Mouse (Mus musculus) limb, embryonic 10.5 days (tissue): Measurements from ENCODE around the gene Ap2a1. TPM values are rescaled to one million over a fixed set of nuclear protein-coding genes. Genes with fewer than 3 reads are reported as not detected.
A peak's percentile ranks its signal among the peaks of the same experiment; 100 is the strongest.

Experiments used
- DNase-seq: peaks from one replicate; pipeline ENCODE4 v3.0.0-alpha.2; 2017; ENCODE audit warnings: low spot score
- H3K27ac ChIP-seq: fragments of 300-500 bp; sonication (generic); 2 replicates; pipeline ENCODE4 v1.5.1; 2016; ENCODE audit warnings: mild to moderate bottlenecking
- H3K27me3 ChIP-seq: fragments of 300-500 bp; sonication (generic); 2 replicates; pipeline ENCODE4 v1.6.1; 2016; ENCODE audit warnings: low read depth, mild to moderate bottlenecking; ENCODE audit not compliant: poor library complexity, severe bottlenecking
- H3K36me3 ChIP-seq: fragments of 300-500 bp; sonication (generic); 2 replicates; pipeline ENCODE4 v1.6.1; 2016; ENCODE audit warnings: mild to moderate bottlenecking, moderate library complexity
- H3K4me1 ChIP-seq: fragments of 300-500 bp; sonication (generic); 2 replicates; pipeline ENCODE4 v1.6.1; 2016
- H3K4me3 ChIP-seq: fragments of 300-500 bp; sonication (generic); 2 replicates; pipeline ENCODE4 v1.5.1; 2016; ENCODE audit warnings: mild to moderate bottlenecking, moderate library complexity
- H3K9me3 ChIP-seq: fragments of 300-500 bp; sonication (generic); replicated peaks from 2 replicates; pipeline ENCODE4 v1.6.1; 2016; ENCODE audit warnings: mild to moderate bottlenecking
- WGBS: fragments of 180-500 bp; shearing (Covaris S2); methylation state at CpG from one replicate; pipeline ENCODE4 v1.1.7; 2016; 5-methylcytosine and 5-hydroxymethylcytosine counted together
- polyA plus RNA-seq: library from polyadenylated mRNA; unstranded; fragments of >200 nt; fragmentation: Nextera tagmentation; extraction: Ambion mirVana; gene quantifications from 2 replicates; pipeline ENCODE4 v1.2.1, GENCODE M21; 2016

Gene Ap2a1
- polyA plus RNA-seq, 1 experiment from 2014 or later: 85.3 TPM

DNA sequence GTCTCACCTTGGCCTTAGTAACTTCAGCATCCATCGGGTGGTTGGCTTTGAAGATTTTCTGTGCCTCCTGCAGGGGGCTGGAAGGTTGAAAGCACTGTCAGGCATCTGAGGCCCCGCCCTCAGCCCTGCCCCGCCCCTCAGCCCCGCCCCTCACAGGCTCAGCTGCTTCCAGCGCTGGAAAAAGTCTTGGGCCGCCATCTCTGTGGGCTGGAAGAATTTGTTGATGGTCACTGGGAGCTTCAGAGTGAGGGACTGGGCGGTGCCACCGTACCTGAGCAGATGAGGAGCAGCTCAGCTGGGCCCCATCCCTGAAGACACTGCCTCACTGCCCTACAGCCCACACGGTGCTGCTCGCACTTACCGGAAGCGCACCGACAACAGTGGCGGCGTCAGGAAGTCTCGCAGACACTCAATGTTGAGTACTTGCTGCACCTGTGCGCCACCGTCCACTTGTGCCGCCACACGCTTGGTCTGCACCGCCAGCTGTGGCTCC is 28.0 kb downstream of the Ap2a1 start:
- Histone ChIP-seq H3K27ac (peak overlapping the region; percentile 71), H3K27me3 (no peaks in the 10 kb centered on the region), H3K9me3 (no peaks in the 10 kb centered on the region), H3K4me3 (peak overlapping the region; percentile 44), H3K4me1 (peaks cover 37% of the 10 kb centered on the region), H3K36me3 (peaks cover 81% of the 10 kb centered on the region)
- WGBS: 18% methylated on average over 21 of the region's 21 CpGs
- DNase-seq: peak; percentile 85

DNA sequence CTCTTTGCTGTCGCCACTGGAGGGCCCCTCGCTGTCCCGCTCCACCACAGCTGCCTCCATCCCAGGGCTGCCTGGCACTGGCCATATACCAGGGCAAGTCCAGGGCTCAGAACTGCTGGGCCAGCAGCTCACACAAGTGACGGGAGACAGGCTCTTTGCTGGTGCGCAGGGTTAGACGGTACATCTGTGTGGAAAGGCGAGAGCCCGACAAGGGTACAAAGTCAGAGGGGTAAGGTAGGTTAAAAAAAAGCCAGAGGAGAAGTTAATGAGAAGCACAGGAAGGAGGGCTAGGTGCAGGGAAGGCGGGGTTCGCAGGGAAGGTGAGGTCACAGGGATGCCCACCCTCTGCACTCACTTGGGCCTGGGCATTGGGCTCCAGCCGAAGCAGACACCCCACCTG is 28.7 kb downstream of the Ap2a1 start:
- Histone ChIP-seq H3K27ac (0 out of 2 replicates have a peak overlapping the region, but pooled peaks have one; percentile 71), H3K36me3 (peaks cover 74% of the 10 kb centered on the region), H3K4me3 (no peak overlapping the region), H3K27me3 (no peaks in the 10 kb centered on the region), H3K9me3 (no peaks in the 10 kb centered on the region), H3K4me1 (peaks cover 40% of the 10 kb centered on the region)
- 85% methylated on average over 11 of the region's 11 CpGs for WGBS
- DNase-seq: no peak

DNA sequence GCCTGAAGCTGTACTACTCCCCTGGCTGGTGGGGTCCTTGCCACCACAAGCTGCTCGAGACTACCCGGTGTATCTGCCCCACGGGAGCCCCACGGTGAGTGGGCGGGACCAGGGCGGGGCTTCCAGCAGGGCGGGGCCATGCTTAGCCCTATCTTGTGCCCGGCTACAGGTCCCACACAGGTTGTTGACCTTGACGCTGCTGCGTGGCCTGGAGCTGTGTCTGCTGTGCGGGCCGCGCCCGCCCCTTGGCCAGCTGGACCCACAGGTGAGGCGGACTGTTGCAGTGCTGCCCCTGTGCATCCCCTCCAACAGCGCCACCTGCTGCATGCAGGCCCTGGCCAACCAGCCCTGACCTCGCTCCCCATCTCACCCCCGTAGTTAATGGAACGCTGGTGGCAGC is 30.7 kb downstream of the Ap2a1 start:
- no peaks in the 10 kb centered on the region for H3K9me3 ChIP-seq
- no peaks in the 10 kb centered on the region for H3K27me3 ChIP-seq
- whole genome bisulfite sequencing: 36% methylated on average over 19 of the region's 19 CpGs
- peak; percentile 47 for DNase-seq
- peaks cover 54% of the 10 kb centered on the region for H3K36me3 ChIP-seq
- peak overlapping the region; percentile 3 for H3K27ac ChIP-seq
- H3K4me1 ChIP-seq: peaks cover 48% of the 10 kb centered on the region
- peak overlapping the region; percentile 13 for H3K4me3 ChIP-seq

DNA sequence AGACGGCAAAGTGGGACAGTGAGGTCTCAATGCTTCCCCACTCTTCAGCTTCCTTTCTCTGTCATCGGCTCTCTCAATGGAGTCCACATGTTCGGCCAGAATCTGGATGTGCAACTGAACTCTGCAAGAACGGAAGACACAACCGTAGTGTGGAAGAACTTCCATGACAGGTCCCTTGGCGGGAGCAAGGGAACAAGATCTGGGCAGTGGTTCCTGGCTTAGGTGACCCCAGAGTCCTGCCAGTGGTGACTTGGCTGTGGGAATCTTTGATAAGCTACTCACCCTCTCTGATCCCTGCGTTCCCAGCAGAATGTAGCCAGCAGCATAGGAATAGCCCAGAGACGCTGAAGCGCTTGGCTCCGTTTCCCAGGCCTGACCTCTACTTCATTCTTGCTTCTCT is 32.8 kb downstream of the Ap2a1 start:
- Histone ChIP-seq H3K4me1 (peaks cover 50% of the 10 kb centered on the region), H3K27ac (peak overlapping the region; percentile 91), H3K36me3 (peaks cover 37% of the 10 kb centered on the region), H3K9me3 (no peaks in the 10 kb centered on the region), H3K27me3 (no peaks in the 10 kb centered on the region), H3K4me3 (peak overlapping the region; percentile 66)
- WGBS: 52% methylated on average over 10 of the region's 10 CpGs
- no peak for DNase-seq

DNA sequence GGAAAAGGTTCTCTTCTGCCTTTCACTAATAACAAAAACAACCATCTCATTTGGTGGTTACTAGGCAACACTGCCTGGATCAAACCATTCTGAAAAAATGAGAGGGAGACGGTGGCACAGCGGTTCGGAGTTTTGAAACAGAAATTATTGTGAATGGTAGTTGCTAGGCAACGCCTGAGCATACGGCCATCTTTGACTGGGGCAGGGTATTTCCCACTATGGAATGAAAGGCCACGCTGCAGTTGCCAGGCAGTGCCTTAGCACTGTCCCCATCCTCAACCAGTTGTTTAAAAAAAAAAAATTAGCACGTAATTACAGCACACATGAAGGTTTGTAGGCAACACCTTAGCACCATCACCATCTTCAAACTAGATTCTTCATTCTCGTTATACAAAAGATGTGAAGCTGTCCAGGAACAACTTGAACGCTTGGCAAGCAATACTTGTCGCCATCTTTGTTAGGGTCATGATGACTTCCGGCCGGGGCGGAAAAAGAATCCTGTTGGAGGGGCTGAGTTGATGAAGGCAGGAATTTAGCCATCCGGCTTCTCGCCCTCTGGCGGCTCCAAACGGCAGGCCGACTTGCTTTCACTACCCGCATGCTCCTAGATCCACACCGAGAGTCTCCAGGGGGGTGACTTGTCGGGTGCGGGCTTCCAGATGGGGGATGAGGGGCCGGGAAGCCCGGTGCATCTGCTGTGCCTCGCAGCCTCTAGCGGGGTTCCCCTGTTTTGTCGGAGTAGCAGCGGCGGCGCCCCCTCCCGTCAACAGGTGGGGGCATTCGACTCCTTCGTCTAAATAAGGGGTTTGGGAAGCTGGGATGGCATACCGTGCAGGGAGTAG is 33.5 kb downstream of the Ap2a1 start, which contains the start of gene Fuz:
TSS of gene Fuz (plus strand) at position 487 of the 842 bp plus-strand sequence.
- Histone ChIP-seq H3K27ac (peak within 1 kb of the TSS; percentile 91), H3K4me3 (peak within 1 kb of the TSS; percentile 66), H3K36me3 (peaks cover 34% of the 10 kb centered on the region), H3K27me3 (no peaks in the 10 kb centered on the region), H3K4me1 (peaks cover 50% of the 10 kb centered on the region), H3K9me3 (no peaks in the 10 kb centered on the region)
- 2% methylated on average over 34 of the region's 34 CpGs for WGBS
- DNase-seq: peak; percentile 91

DNA sequence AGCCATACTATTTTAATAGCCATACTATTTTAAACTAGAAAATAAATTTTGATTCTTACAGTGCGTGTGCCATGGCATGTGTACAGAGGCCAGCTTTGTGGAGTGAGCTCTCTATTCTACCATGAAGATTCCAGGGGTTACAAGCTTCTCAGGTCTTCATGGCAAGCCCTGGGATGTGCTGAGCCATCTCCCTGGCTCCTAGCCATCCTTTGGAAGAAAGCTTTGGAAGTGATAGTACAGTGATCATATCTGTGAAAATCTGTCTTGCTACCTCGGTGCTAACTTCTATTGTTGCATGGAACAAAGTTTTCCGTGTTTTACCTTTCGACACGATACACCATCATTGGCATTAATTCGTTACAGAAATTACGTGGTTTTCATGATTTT is 34.1 kb downstream of the Ap2a1 start:
- Histone ChIP-seq H3K4me3 (peak overlapping the region; percentile 66), H3K4me1 (peaks cover 52% of the 10 kb centered on the region), H3K27ac (peak overlapping the region; percentile 91)

DNA sequence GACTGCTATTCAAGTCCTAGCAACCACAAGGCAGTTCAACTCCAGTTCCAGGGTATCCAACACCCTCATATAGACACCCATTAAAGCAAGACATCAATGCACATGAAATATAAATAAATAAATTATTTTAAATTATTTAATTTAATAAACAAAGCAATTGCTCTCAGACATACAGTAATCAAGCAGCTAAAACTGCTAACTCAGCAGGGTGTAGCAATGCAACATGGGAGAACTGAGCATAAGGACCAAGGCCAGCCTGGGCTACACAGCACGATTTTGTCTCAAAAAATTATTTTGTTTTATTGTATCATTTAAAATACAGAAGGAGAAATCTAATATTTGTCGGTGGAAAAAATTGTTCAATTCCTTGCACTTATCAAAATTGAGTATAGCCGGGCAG is 35.1 kb downstream of the Ap2a1 start:
- DNase-seq: no peak
- Histone ChIP-seq H3K4me3 (no peak overlapping the region), H3K4me1 (peaks cover 52% of the 10 kb centered on the region), H3K27ac (no peak overlapping the region), H3K36me3 (peaks cover 32% of the 10 kb centered on the region), H3K9me3 (no peaks in the 10 kb centered on the region), H3K27me3 (no peaks in the 10 kb centered on the region)
- 87% methylated on average over 3 of the region's 3 CpGs for WGBS

More for the DNA sequence above, 34.1 kb downstream of the Ap2a1 start:
- no peak for DNase-seq
- Histone ChIP-seq H3K9me3 (no peaks in the 10 kb centered on the region), H3K36me3 (peaks cover 34% of the 10 kb centered on the region), H3K27me3 (no peaks in the 10 kb centered on the region)
- WGBS: 78% methylated on average over 7 of the region's 7 CpGs

DNA sequence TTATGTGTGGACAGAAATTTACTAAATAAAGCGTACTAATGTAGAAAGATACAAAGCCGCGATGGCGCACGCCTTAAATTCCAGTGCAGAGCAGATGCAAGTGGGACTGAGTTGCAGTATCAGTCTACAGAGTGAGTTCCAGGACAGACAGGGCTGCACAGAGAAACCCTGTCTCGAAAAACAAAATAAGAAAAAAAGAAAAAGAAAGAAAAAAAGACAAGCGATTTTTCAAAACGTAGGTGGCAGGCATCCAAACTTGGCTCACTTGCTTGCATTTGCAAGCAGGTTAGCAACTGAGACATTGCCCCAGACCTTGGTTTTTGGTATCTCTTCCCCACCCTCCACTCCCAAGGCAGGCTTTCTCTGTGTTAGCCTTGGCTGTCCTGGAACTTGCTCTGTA is 36.1 kb downstream of the Ap2a1 start:
- H3K36me3 ChIP-seq: peaks cover 32% of the 10 kb centered on the region
- WGBS: 42% methylated on average over 8 of the region's 8 CpGs
- no peak for DNase-seq
- no peaks in the 10 kb centered on the region for H3K27me3 ChIP-seq
- H3K4me3 ChIP-seq: peak overlapping the region; percentile 88
- H3K27ac ChIP-seq: peak overlapping the region; percentile 98
- no peaks in the 10 kb centered on the region for H3K9me3 ChIP-seq
- peaks cover 43% of the 10 kb centered on the region for H3K4me1 ChIP-seq

DNA sequence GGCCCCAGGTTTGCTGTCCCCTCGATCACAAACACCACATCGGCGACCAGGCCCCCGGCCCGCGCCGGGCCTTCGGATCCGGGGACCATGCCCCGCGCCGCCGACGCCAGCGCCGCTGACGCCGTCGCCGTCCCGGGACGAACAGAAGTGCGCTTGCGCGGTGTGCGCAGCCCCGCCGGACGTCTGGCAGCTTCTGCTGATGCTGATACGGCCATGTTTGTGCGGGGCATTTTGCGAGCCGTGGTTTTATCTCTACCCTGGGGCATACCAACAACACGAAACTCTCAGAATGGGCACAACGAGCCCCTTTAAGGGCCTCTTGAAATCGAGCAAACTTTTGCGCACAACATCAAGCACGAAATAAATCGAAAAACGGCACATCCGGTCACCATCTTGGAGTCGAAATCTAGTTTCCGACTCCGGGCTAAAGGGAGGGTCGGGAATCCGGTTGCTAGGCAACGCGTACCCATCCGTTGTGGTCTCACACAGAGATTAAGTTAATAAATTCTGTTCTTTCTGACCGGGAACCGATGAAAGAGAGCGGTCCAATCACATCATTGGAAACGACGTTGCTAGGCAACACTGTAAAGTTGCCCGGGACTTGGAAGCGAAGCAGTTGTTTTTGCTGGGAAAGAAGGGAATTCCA is 36.9 kb downstream of the Ap2a1 start, which contains the start of gene Med25:
TSS of gene Med25 (minus strand) at position 437 of the 646 bp plus-strand sequence.
- peaks cover 43% of the 10 kb centered on the region for H3K4me1 ChIP-seq
- peak; percentile 90 for DNase-seq
- H3K9me3 ChIP-seq: no peaks in the 10 kb centered on the region
- H3K27ac ChIP-seq: peak within 1 kb of the TSS; percentile 98
- peaks cover 38% of the 10 kb centered on the region for H3K36me3 ChIP-seq
- peak within 1 kb of the TSS; percentile 88 for H3K4me3 ChIP-seq
- no peaks in the 10 kb centered on the region for H3K27me3 ChIP-seq
- 0% methylated on average over 56 of the region's 56 CpGs for WGBS

DNA sequence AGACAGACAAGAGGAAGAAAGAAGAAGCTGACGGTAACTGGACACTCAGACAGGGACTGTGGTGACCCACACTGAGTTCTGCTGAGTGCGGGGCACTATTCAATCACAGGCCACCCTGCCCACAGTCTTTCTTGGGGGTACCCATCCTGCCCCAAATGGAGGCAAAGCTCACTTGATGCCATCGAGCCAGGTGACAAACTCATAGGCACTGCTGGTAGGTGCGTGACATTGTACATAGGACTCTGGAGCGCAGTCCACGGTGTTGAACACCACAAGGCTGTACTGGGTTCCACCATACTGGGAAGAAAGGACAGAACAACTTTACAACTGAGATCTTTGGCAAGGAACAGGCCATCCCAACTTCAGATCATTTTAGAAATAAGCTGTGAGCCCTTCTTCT is 37.7 kb downstream of the Ap2a1 start:
- H3K27ac ChIP-seq: peak overlapping the region; percentile 98
- 31% methylated on average over 6 of the region's 6 CpGs for WGBS
- no peaks in the 10 kb centered on the region for H3K9me3 ChIP-seq
- no peaks in the 10 kb centered on the region for H3K27me3 ChIP-seq
- H3K4me1 ChIP-seq: peaks cover 36% of the 10 kb centered on the region
- H3K4me3 ChIP-seq: peak overlapping the region; percentile 88
- H3K36me3 ChIP-seq: peaks cover 43% of the 10 kb centered on the region
- DNase-seq: no peak

DNA sequence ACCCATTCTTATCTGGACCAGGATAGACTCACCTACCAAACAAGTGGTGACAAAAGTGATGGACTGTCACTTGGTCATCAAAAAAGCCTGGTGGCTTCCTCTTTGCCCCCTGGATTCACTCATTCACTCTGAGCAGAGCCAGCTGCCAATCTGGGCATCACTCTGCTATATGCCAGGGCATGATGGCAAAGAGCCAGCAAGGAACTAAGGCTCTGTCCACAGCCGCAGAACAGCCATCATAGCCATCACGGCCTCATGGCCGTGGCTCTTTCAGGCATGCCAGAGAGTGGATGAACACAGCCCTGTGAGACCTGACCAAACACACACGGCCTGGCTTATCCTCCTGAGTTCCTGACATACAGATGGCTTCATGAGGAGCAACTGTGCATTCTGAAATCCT is 38.6 kb downstream of the Ap2a1 start:
- peaks cover 52% of the 10 kb centered on the region for H3K36me3 ChIP-seq
- DNase-seq: no peak
- H3K27ac ChIP-seq: no peak overlapping the region
- peaks cover 30% of the 10 kb centered on the region for H3K4me1 ChIP-seq
- H3K4me3 ChIP-seq: peak overlapping the region; percentile 88
- no peaks in the 10 kb centered on the region for H3K9me3 ChIP-seq
- 89% methylated on average over 4 of the region's 4 CpGs for WGBS
- H3K27me3 ChIP-seq: no peaks in the 10 kb centered on the region

DNA sequence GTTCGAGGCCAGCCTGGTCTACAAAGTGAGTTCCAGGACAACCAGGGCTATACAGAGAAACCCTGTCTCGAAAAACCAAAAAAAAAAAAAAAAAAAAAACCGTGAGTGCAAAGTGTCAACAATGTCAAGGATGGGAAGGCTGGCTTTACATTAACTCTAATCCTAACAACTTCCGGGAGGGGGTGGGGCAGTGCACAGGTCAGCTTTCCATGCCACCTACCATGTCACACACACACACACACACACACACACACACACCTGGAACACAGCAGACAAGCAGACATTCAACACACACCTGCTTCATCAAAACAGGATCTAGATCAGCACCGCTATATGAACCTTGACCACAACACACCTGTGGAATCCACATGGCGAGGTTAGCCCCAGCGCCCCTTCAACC is 39.1 kb downstream of the Ap2a1 start:
- no peak for DNase-seq
- Histone ChIP-seq H3K4me3 (no peak overlapping the region; the same call in 1 of the 2 replicates), H3K4me1 (peaks cover 24% of the 10 kb centered on the region), H3K36me3 (peaks cover 58% of the 10 kb centered on the region), H3K27ac (no peak overlapping the region), H3K27me3 (no peaks in the 10 kb centered on the region), H3K9me3 (no peaks in the 10 kb centered on the region)
- 92% methylated on average over 7 of the region's 7 CpGs for WGBS
